ENCODE assay signal across 32 mouse cellular contexts in genomic region chr5:114434359-114434758, GRCm38 (mm10).
"Had no signal": no experiment of that assay in that cellular context is flagged by ENCODE, and none has a peak within 500 bp of the region (broad histone marks: within the 10 kb centered on the region; RNA-seq: fewer than 3 reads in every experiment).

No protein-coding gene starts in this region.

- H3K4me1 ChIP-seq: limb, embryonic 15.5 days; liver, embryonic 12.5 days; liver, embryonic 13.5 days; liver, embryonic 15.5 days; lung, embryonic 15.5 days; midbrain, embryonic 10.5 days; midbrain, embryonic 12.5 days; midbrain, embryonic 13.5 days; midbrain, embryonic 15.5 days had no signal

- H3K27me3 ChIP-seq: limb, embryonic 12.5 days; limb, embryonic 13.5 days; limb, embryonic 15.5 days; liver, embryonic 13.5 days; liver, embryonic 15.5 days; lung, embryonic 15.5 days; midbrain, embryonic 12.5 days; midbrain, embryonic 13.5 days; midbrain, embryonic 15.5 days; neural tube, embryonic 12.5 days had no signal

- H3K4me2 ChIP-seq: limb, embryonic 12.5 days; limb, embryonic 13.5 days; limb, embryonic 15.5 days; liver, embryonic 11.5 days; liver, embryonic 12.5 days; liver, embryonic 13.5 days; liver, embryonic 15.5 days; lung, embryonic 14.5 days; lung, embryonic 15.5 days; midbrain, embryonic 11.5 days; midbrain, embryonic 12.5 days; midbrain, embryonic 13.5 days; midbrain, embryonic 15.5 days; neural tube, embryonic 12.5 days had no signal

- H3K36me3 ChIP-seq: midbrain, embryonic 15.5 days had no signal

- H3K4me3 ChIP-seq: limb, embryonic 10.5 days; limb, embryonic 12.5 days; limb, embryonic 13.5 days; limb, embryonic 15.5 days; liver, embryonic 12.5 days; liver, embryonic 13.5 days; liver, embryonic 15.5 days; lung, embryonic 15.5 days; megakaryocyte, embryonic 14.5 days; midbrain, embryonic 10.5 days; midbrain, embryonic 12.5 days; midbrain, embryonic 13.5 days; midbrain, embryonic 15.5 days; myocyte; neural tube, embryonic 12.5 days had no signal

- DNase-seq: left cerebral cortex, postnatal 4 days; liver; liver, embryonic 13.5 days; liver, postnatal 0 days; lung, adult 18-20 months; lung, adult 2 months; lung, embryonic 14.5 days; lung, postnatal 10 days; lung, postnatal 14 days; lung, postnatal 36 days; lung, postnatal 4 days; midbrain, embryonic 14.5 days had no signal

- H3K9me3 ChIP-seq: limb, embryonic 10.5 days; limb, embryonic 12.5 days; limb, embryonic 13.5 days; limb, embryonic 15.5 days; liver, embryonic 12.5 days; liver, embryonic 13.5 days; liver, embryonic 15.5 days; lung, embryonic 15.5 days; megakaryocyte, embryonic 14.5 days; midbrain, embryonic 10.5 days; midbrain, embryonic 12.5 days; midbrain, embryonic 13.5 days; midbrain, embryonic 15.5 days; neural tube, embryonic 12.5 days had no signal

- H3K27ac ChIP-seq: limb, embryonic 10.5 days; limb, embryonic 12.5 days; limb, embryonic 13.5 days; limb, embryonic 15.5 days; liver, embryonic 12.5 days; liver, embryonic 13.5 days; liver, embryonic 14.5 days; liver, embryonic 15.5 days; lung, embryonic 15.5 days; macrophage; midbrain, embryonic 10.5 days; midbrain, embryonic 12.5 days; midbrain, embryonic 13.5 days; midbrain, embryonic 15.5 days; neural tube, embryonic 12.5 days had no signal

- ATAC-seq: liver, embryonic 12.5 days; liver, postnatal 0 days; lung, postnatal 0 days; midbrain, embryonic 13.5 days; midbrain, embryonic 15.5 days; midbrain, embryonic 16.5 days had no signal

- H3K9ac ChIP-seq: limb, embryonic 12.5 days; limb, embryonic 13.5 days; limb, embryonic 15.5 days; liver, embryonic 12.5 days; liver, embryonic 13.5 days; liver, embryonic 14.5 days; liver, embryonic 15.5 days; liver, postnatal 0 days; lung, embryonic 14.5 days; lung, embryonic 15.5 days; midbrain, embryonic 12.5 days; midbrain, embryonic 13.5 days; midbrain, embryonic 15.5 days; neural tube, embryonic 12.5 days had no signal
